Mouse (Mus musculus) heart, embryonic 11.5 days (tissue): ENCODE data around the gene Atxn3. TPM values are rescaled to one million over a fixed set of nuclear protein-coding genes. Genes with fewer than 3 reads are reported as not detected.

Source experiments
- ATAC-seq: fragments of 200-750 bp; cut with Nextera tagmentation; replicated peaks from 2 replicates; pipeline ENCODE4 v1.8.0; 2017; ENCODE audit warnings: moderate library complexity; ENCODE audit not compliant: insufficient number of reproducible peaks, low FRiP score, low TSS enrichment
- H3K27ac ChIP-seq: fragments of 300-500 bp; sonication (generic); 2 replicates; pipeline ENCODE4 v1.5.1; 2014; ENCODE audit warnings: mild to moderate bottlenecking, low read depth, low read length
- H3K27me3 ChIP-seq: fragments of 300-500 bp; sonication (generic); 2 replicates; pipeline ENCODE4 v1.6.1; 2014; ENCODE audit warnings: mild to moderate bottlenecking, low read length, mixed read lengths; ENCODE audit not compliant: control insufficient read depth, insufficient read depth
- H3K36me3 ChIP-seq: fragments of 300-500 bp; sonication (generic); 2 replicates; pipeline ENCODE4 v1.6.1; 2014; ENCODE audit warnings: mild to moderate bottlenecking, low read length, moderate library complexity, mixed read lengths; ENCODE audit not compliant: control insufficient read depth, insufficient read depth
- H3K4me1 ChIP-seq: fragments of 300-500 bp; sonication (generic); 2 replicates; pipeline ENCODE4 v1.6.1; 2014; ENCODE audit warnings: low read length; ENCODE audit not compliant: control insufficient read depth, insufficient read depth
- H3K4me2 ChIP-seq: fragments of 300-500 bp; sonication (generic); 2 replicates; pipeline ENCODE4 v1.6.1; 2014; ENCODE audit warnings: mild to moderate bottlenecking, moderate library complexity
- H3K4me3 ChIP-seq: fragments of 300-500 bp; sonication (generic); 2 replicates; pipeline ENCODE4 v1.5.1; 2014; ENCODE audit warnings: low read depth, low read length
- H3K9ac ChIP-seq: fragments of 300-500 bp; sonication (generic); 2 replicates; pipeline ENCODE4 v1.6.1; 2014; ENCODE audit warnings: mild to moderate bottlenecking, low read depth, low read length, moderate library complexity
- H3K9me3 ChIP-seq: fragments of 300-500 bp; sonication (generic); replicated peaks from 2 replicates; pipeline ENCODE4 v1.6.1; 2016; ENCODE audit warnings: low read length; ENCODE audit not compliant: control insufficient read depth
- WGBS: fragments of 180-500 bp; shearing (Covaris S2); extraction: QIAGEN DNeasy Blood & Tissue Kit; methylation state at CpG from one replicate; pipeline ENCODE4 v1.1.7; 2014; ENCODE audit not compliant: insufficient replicate concordance; 5-methylcytosine and 5-hydroxymethylcytosine counted together
- polyA plus RNA-seq: library from polyadenylated mRNA; unstranded; fragments of >200 nt; fragmentation: Nextera tagmentation; extraction: Ambion mirVana; gene quantifications from 2 replicates; pipeline ENCODE4 v1.2.1, GENCODE M21; 2014

The Atxn3 gene
- 9.6 and 12.5 TPM in 2 replicates for polyA plus RNA-seq

GRCm38 (mm10) chr12:101957942-101958544 is at the start of gene Atxn3:
TSS of gene Atxn3 (minus strand) at chr12:101958246.
- no peaks in the 10 kb centered on the region for H3K36me3 ChIP-seq
- peak within 1 kb of the TSS; percentile 70 for H3K27ac ChIP-seq
- ATAC-seq = peak; percentile 100

GRCm38 (mm10) chr12:102000785-102001184 is 42.7 kb upstream of the Atxn3 start:
- no peak for ATAC-seq
- Histone ChIP-seq H3K27me3 (no peaks in the 10 kb centered on the region), H3K4me2 (no peak overlapping the region), H3K27ac (no peak overlapping the region), H3K4me1 (no peaks in the 10 kb centered on the region), H3K9me3 (no peaks in the 10 kb centered on the region), H3K4me3 (no peak overlapping the region), H3K36me3 (peaks cover 31% of the 10 kb centered on the region), H3K9ac (no peak overlapping the region)
- 90% methylated on average over 11 of the region's 11 CpGs for WGBS

More at GRCm38 (mm10) chr12:101957942-101958544, at the start of gene Atxn3:
- no peaks in the 10 kb centered on the region for H3K9me3 ChIP-seq
- WGBS = under 1% methylated on average over 53 of the region's 54 CpGs
- H3K4me1 ChIP-seq = peaks cover 2% of the 10 kb centered on the region; the same call in 1 of the 2 replicates
- peak within 1 kb of the TSS; percentile 69 for H3K4me2 ChIP-seq
- peak within 1 kb of the TSS; percentile 97 for H3K4me3 ChIP-seq
- H3K9ac ChIP-seq = peak within 1 kb of the TSS; percentile 91
- no peaks in the 10 kb centered on the region for H3K27me3 ChIP-seq

- Histone ChIP-seq H3K4me1 (no peaks in the 10 kb centered on the region), H3K27ac (no peak overlapping the region), H3K9me3 (no peaks in the 10 kb centered on the region), H3K9ac (no peak overlapping the region), H3K36me3 (peaks cover 28% of the 10 kb centered on the region), H3K4me2 (no peak overlapping the region), H3K27me3 (no peaks in the 10 kb centered on the region), H3K4me3 (no peak overlapping the region)
- WGBS = 94% methylated on average over 5 of the region's 5 CpGs
- ATAC-seq = no peak
Observed at GRCm38 (mm10) chr12:101998929-101999328, 40.9 kb upstream of the Atxn3 start.

- H3K9me3 ChIP-seq = no peaks in the 10 kb centered on the region
- H3K27ac ChIP-seq = no peak overlapping the region
- H3K4me3 ChIP-seq = no peak overlapping the region
- no peak for ATAC-seq
- H3K36me3 ChIP-seq = peaks cover 45% of the 10 kb centered on the region
- no peaks in the 10 kb centered on the region for H3K27me3 ChIP-seq
- no peaks in the 10 kb centered on the region for H3K4me1 ChIP-seq
- H3K4me2 ChIP-seq = no peak overlapping the region
- H3K9ac ChIP-seq = no peak overlapping the region
- 85% methylated on average over 8 of the region's 8 CpGs for WGBS
Observed at GRCm38 (mm10) chr12:101994576-101995467, 36.8 kb upstream of the Atxn3 start.

- no peaks in the 10 kb centered on the region for H3K4me1 ChIP-seq
- no peak overlapping the region for H3K4me2 ChIP-seq
- no peak overlapping the region for H3K4me3 ChIP-seq
- H3K9ac ChIP-seq = no peak overlapping the region
- H3K27ac ChIP-seq = no peak overlapping the region
- no peaks in the 10 kb centered on the region for H3K27me3 ChIP-seq
- ATAC-seq = no peak
- WGBS = 90% methylated on average over 6 of the region's 6 CpGs
- peaks cover 55% of the 10 kb centered on the region for H3K36me3 ChIP-seq
- H3K9me3 ChIP-seq = no peaks in the 10 kb centered on the region
Observed at GRCm38 (mm10) chr12:101987659-101988058, 29.6 kb upstream of the Atxn3 start.

GRCm38 (mm10) chr12:101985110-101985509 is 27.1 kb upstream of the Atxn3 start:
- ATAC-seq = no peak
- 78% methylated on average over 3 of the region's 3 CpGs for WGBS
- H3K9ac ChIP-seq = no peak overlapping the region
- H3K4me2 ChIP-seq = no peak overlapping the region
- no peak overlapping the region for H3K27ac ChIP-seq
- peaks cover 39% of the 10 kb centered on the region for H3K36me3 ChIP-seq
- no peaks in the 10 kb centered on the region for H3K27me3 ChIP-seq
- peaks cover 3% of the 10 kb centered on the region for H3K4me1 ChIP-seq
- no peak overlapping the region for H3K4me3 ChIP-seq
- H3K9me3 ChIP-seq = no peaks in the 10 kb centered on the region

- Histone ChIP-seq H3K4me3 (no peak overlapping the region), H3K4me1 (peaks cover 6% of the 10 kb centered on the region), H3K27me3 (no peaks in the 10 kb centered on the region), H3K4me2 (no peak overlapping the region), H3K36me3 (peaks cover 23% of the 10 kb centered on the region), H3K9me3 (no peaks in the 10 kb centered on the region), H3K9ac (no peak overlapping the region), H3K27ac (no peak overlapping the region)
- WGBS = 93% methylated on average over 9 of the region's 9 CpGs
- no peak for ATAC-seq
Observed at GRCm38 (mm10) chr12:101982977-101983376, 24.9 kb upstream of the Atxn3 start.

- H3K9ac ChIP-seq = no peak overlapping the region
- H3K9me3 ChIP-seq = no peaks in the 10 kb centered on the region
- H3K27ac ChIP-seq = no peak overlapping the region
- no peak overlapping the region for H3K4me2 ChIP-seq
- H3K27me3 ChIP-seq = no peaks in the 10 kb centered on the region
- no peak for ATAC-seq
- H3K36me3 ChIP-seq = peaks cover 14% of the 10 kb centered on the region
- H3K4me1 ChIP-seq = peaks cover 15% of the 10 kb centered on the region
- H3K4me3 ChIP-seq = no peak overlapping the region
- WGBS = 89% methylated on average over 2 of the region's 2 CpGs
Observed at GRCm38 (mm10) chr12:101981559-101981958, 23.5 kb upstream of the Atxn3 start.
